Mouse (Mus musculus) heart, adult 2 months (tissue): ENCODE data around the gene Tcf7l2. TPM values are rescaled to one million over a fixed set of nuclear protein-coding genes. Genes with fewer than 3 reads are reported as not detected.
A peak's percentile ranks its signal among the peaks of the same experiment; 100 is the strongest.

ENCODE experiments used
- DNase-seq, 2 experiments: peaks; one replicate each; pipeline ENCODE4 v3.0.0; 2021
- H3K27ac ChIP-seq: fragments of 200-600 bp; 2 replicates; pipeline ENCODE4 v1.8.1; 2022
- H3K27me3 ChIP-seq: fragments of 200-500 bp; 2 replicates; pipeline ENCODE4 v1.6.1; 2012; ENCODE audit warnings: mild to moderate bottlenecking, low read length, inconsistent platforms, mixed read lengths; ENCODE audit not compliant: control insufficient read depth, insufficient read depth
- H3K36me3 ChIP-seq: fragments of 200-500 bp; 2 replicates; pipeline ENCODE4 v1.6.1; 2012; ENCODE audit warnings: low read length, inconsistent platforms; ENCODE audit not compliant: control insufficient read depth, insufficient read depth
- H3K4me1 ChIP-seq: fragments of 200-500 bp; 2 replicates; pipeline ENCODE4 v1.6.1; 2011; ENCODE audit warnings: low read length; ENCODE audit not compliant: control insufficient read depth, insufficient read depth
- H3K4me3 ChIP-seq: fragments of 200-600 bp; 2 replicates; pipeline ENCODE4 v1.8.1; 2022
- H3K79me2 ChIP-seq: fragments of 200-500 bp; replicated peaks from 2 replicates; pipeline ENCODE4 v1.6.1; 2012; ENCODE audit warnings: mild to moderate bottlenecking, inconsistent platforms, low read length, moderate library complexity, mixed read lengths; ENCODE audit not compliant: control insufficient read depth, insufficient read depth
- H3K9ac ChIP-seq: fragments of 200-500 bp; 2 replicates; pipeline ENCODE4 v1.6.1; 2012; ENCODE audit warnings: low read depth, mild to moderate bottlenecking, control low read depth, inconsistent platforms, low read length, mixed read lengths
- CTCF ChIP-seq: fragments of 200-600 bp; IDR thresholded peaks from 2 replicates; pipeline ENCODE4 v1.8.1; 2022; ENCODE audit warnings: antibody characterized with exemption, mild to moderate bottlenecking, moderate library complexity
- EP300 ChIP-seq: fragments of 200-500 bp; IDR thresholded peaks from 2 replicates; pipeline ENCODE4 v1.6.1; 2011; ENCODE audit warnings: low read depth, low read length, control low read depth; ENCODE audit not compliant: insufficient read depth
- POLR2A ChIP-seq: fragments of 200-500 bp; IDR thresholded peaks from 2 replicates; pipeline ENCODE4 v1.6.1; 2011; ENCODE audit warnings: mild to moderate bottlenecking, low read depth, low read length, control low read depth; ENCODE audit not compliant: insufficient read depth
- WGBS: fragments of 180-500 bp; shearing (Covaris S2); methylation state at CpG from one replicate; pipeline ENCODE4 v1.1.7; 2018; 5-methylcytosine and 5-hydroxymethylcytosine counted together
- intact Hi-C: fragments of 180-260 bp; cut with DNase I; formaldehyde crosslinking; loops from one replicate; pipeline ENCODE4 v1.15.1; 2025
- polyA plus RNA-seq: library from polyadenylated mRNA; depleted of rRNA; stranded (reverse); fragments of >200 nt; gene quantifications from 2 replicates; pipeline ENCODE4 v1.2.3, GENCODE M21; 2012
- total RNA-seq, 2 experiments: library from RNA; stranded (reverse); gene quantifications; 2 replicates each; pipeline ENCODE4 v1.2.3; 2021

Gene Tcf7l2
- total and polyA plus RNA-seq, 3 experiments = 11.1 to 14.4 (median 13.9) TPM

GRCm38 (mm10) chr19:55827613-55828259 is 86.1 kb downstream of the Tcf7l2 start:
- Histone ChIP-seq H3K79me2 (no peaks in the 10 kb centered on the region), H3K9ac (no peak overlapping the region), H3K27me3 (no peaks in the 10 kb centered on the region), H3K27ac (no peak overlapping the region), H3K36me3 (peaks cover 9% of the 10 kb centered on the region), H3K4me1 (peaks cover 9% of the 10 kb centered on the region), H3K4me3 (no peak overlapping the region)
- peak in 1 of 2 experiments; percentile 34 for DNase-seq
- TF ChIP-seq EP300 = no peak
- no peak for TF ChIP-seq CTCF
- no peak for TF ChIP-seq POLR2A
- intact Hi-C loops = no loop called here
- WGBS = 75% methylated on average over 13 of the region's 13 CpGs

- Histone ChIP-seq H3K4me1 (peaks cover 6% of the 10 kb centered on the region), H3K9ac (no peak overlapping the region), H3K36me3 (peaks cover 3% of the 10 kb centered on the region), H3K79me2 (no peaks in the 10 kb centered on the region), H3K27ac (no peak overlapping the region), H3K4me3 (no peak overlapping the region), H3K27me3 (no peaks in the 10 kb centered on the region)
- intact Hi-C loops = no loop called here
- TF ChIP-seq EP300 (no peak), CTCF (no peak), POLR2A (no peak)
- DNase-seq = peak in 1 of 2 experiments; percentile 48
- 63% methylated on average over 9 of the region's 9 CpGs for WGBS
Measured at GRCm38 (mm10) chr19:55830976-55831559, 89.4 kb downstream of the Tcf7l2 start.

- no peaks in the 10 kb centered on the region for H3K36me3 ChIP-seq
- no peak for DNase-seq
- TF ChIP-seq CTCF = no peak
- no peaks in the 10 kb centered on the region; the same call in 1 of the 2 replicates for H3K79me2 ChIP-seq
- no peak overlapping the region for H3K9ac ChIP-seq
- WGBS = 87% methylated on average over 4 of the region's 4 CpGs
- H3K27ac ChIP-seq = no peak overlapping the region
- H3K27me3 ChIP-seq = no peaks in the 10 kb centered on the region
- H3K4me1 ChIP-seq = peaks cover 4% of the 10 kb centered on the region; the same call in 1 of the 2 replicates
- H3K4me3 ChIP-seq = no peak overlapping the region
- intact Hi-C loops = no loop called here
Measured at GRCm38 (mm10) chr19:55832122-55832521, 90.5 kb downstream of the Tcf7l2 start.

- 92% methylated on average over 4 of the region's 4 CpGs for WGBS
- no peak for DNase-seq
- H3K9ac ChIP-seq = no peak overlapping the region
- H3K4me3 ChIP-seq = no peak overlapping the region
- H3K4me1 ChIP-seq = peaks cover 2% of the 10 kb centered on the region
- TF ChIP-seq CTCF = no peak
- TF ChIP-seq POLR2A = no peak
- no peak for TF ChIP-seq EP300
- H3K27me3 ChIP-seq = no peaks in the 10 kb centered on the region
- intact Hi-C loops = no loop called here
- H3K27ac ChIP-seq = no peak overlapping the region
- H3K36me3 ChIP-seq = peaks cover 8% of the 10 kb centered on the region; the same call in 1 of the 2 replicates
- no peaks in the 10 kb centered on the region; the same call in 1 of the 2 replicates for H3K79me2 ChIP-seq
Measured at GRCm38 (mm10) chr19:55833807-55834385, 92.3 kb downstream of the Tcf7l2 start.

- Histone ChIP-seq H3K4me3 (no peak overlapping the region), H3K27ac (peak overlapping the region; percentile 1; the same call in 1 of the 2 replicates), H3K9ac (no peak overlapping the region), H3K27me3 (no peaks in the 10 kb centered on the region), H3K36me3 (peaks cover 10% of the 10 kb centered on the region; the same call in 1 of the 2 replicates), H3K79me2 (no peaks in the 10 kb centered on the region; the same call in none of the 2 replicates), H3K4me1 (peaks cover 12% of the 10 kb centered on the region)
- TF ChIP-seq EP300 = no peak
- no peak for TF ChIP-seq CTCF
- no peak for TF ChIP-seq POLR2A
- intact Hi-C loops = loop anchor here (5.0 kb wide), 2 partner anchors 35 to 45 kb away; no protein-coding TSS in a partner anchor
- DNase-seq = no peak
- WGBS = 92% methylated on average over 5 of the region's 5 CpGs
Measured at GRCm38 (mm10) chr19:55836930-55837687, 95.5 kb downstream of the Tcf7l2 start.
